Mouse (Mus musculus) lung, postnatal 0 days (tissue): Measurements from ENCODE around the gene Vezt. TPM values are rescaled to one million over a fixed set of nuclear protein-coding genes. Genes with fewer than 3 reads are reported as not detected.

Source experiments
- ATAC-seq: fragments of 200-750 bp; cut with Nextera tagmentation; 2 replicates; pipeline ENCODE4 v1.8.0; 2017; ENCODE audit warnings: moderate library complexity
- DNase-seq: peaks from one replicate; pipeline ENCODE4 v3.0.0-alpha.2; 2016; ENCODE audit warnings: low spot score
- H3K27ac ChIP-seq: fragments of 300-500 bp; sonication (generic); 2 replicates; pipeline ENCODE4 v1.5.1; 2014; ENCODE audit warnings: antibody characterized with exemption, mild to moderate bottlenecking, low read length, mixed read lengths
- H3K27me3 ChIP-seq: fragments of 300-500 bp; sonication (generic); replicated peaks from 2 replicates; pipeline ENCODE4 v1.6.1; 2014; ENCODE audit warnings: low read length, mixed read lengths; ENCODE audit not compliant: insufficient read depth
- H3K36me3 ChIP-seq: fragments of 300-500 bp; sonication (generic); 2 replicates; pipeline ENCODE4 v1.6.1; 2014; ENCODE audit warnings: low read length, mixed read lengths; ENCODE audit not compliant: insufficient read depth
- H3K4me1 ChIP-seq: fragments of 300-500 bp; sonication (generic); 2 replicates; pipeline ENCODE4 v1.6.1; 2014; ENCODE audit warnings: antibody characterized with exemption, low read depth, low read length, mixed read lengths; ENCODE audit not compliant: insufficient read depth
- H3K4me2 ChIP-seq: fragments of 300-500 bp; sonication (generic); replicated peaks from 2 replicates; pipeline ENCODE4 v1.6.1; 2014; ENCODE audit warnings: low read depth, mild to moderate bottlenecking, low read length, moderate library complexity, mixed read lengths
- H3K4me3 ChIP-seq: fragments of 300-500 bp; sonication (generic); 2 replicates; pipeline ENCODE4 v1.5.1; 2014; ENCODE audit warnings: low read depth, low read length
- H3K9ac ChIP-seq: fragments of 300-500 bp; sonication (generic); replicated peaks from 2 replicates; pipeline ENCODE4 v1.6.1; 2014; ENCODE audit warnings: low read depth, mild to moderate bottlenecking
- H3K9me3 ChIP-seq: fragments of 300-500 bp; sonication (generic); 2 replicates; pipeline ENCODE4 v1.6.1; 2016; ENCODE audit warnings: low read length, mixed read lengths
- CTCF ChIP-seq: IDR thresholded peaks from 2 replicates; pipeline ENCODE4 v1.5.1; 2016; ENCODE audit warnings: antibody characterized with exemption, mild to moderate bottlenecking
- EP300 ChIP-seq: IDR thresholded peaks from 2 replicates; pipeline ENCODE4 v1.6.1; 2016; ENCODE audit warnings: antibody characterized with exemption, mild to moderate bottlenecking, control low read depth
- WGBS: fragments of 180-500 bp; shearing (Covaris S2); extraction: QIAGEN DNeasy Blood & Tissue Kit; methylation state at CpG from one replicate; pipeline ENCODE4 v1.1.7; 2014; 5-methylcytosine and 5-hydroxymethylcytosine counted together
- polyA plus RNA-seq: library from polyadenylated mRNA; unstranded; fragments of >200 nt; fragmentation: Nextera tagmentation; extraction: Ambion mirVana; gene quantifications from 2 replicates; pipeline ENCODE4 v1.2.1, GENCODE M21; 2015

Gene Vezt
- polyA plus RNA-seq, 1 experiment from 2014 or later: 14.3 TPM

DNA sequence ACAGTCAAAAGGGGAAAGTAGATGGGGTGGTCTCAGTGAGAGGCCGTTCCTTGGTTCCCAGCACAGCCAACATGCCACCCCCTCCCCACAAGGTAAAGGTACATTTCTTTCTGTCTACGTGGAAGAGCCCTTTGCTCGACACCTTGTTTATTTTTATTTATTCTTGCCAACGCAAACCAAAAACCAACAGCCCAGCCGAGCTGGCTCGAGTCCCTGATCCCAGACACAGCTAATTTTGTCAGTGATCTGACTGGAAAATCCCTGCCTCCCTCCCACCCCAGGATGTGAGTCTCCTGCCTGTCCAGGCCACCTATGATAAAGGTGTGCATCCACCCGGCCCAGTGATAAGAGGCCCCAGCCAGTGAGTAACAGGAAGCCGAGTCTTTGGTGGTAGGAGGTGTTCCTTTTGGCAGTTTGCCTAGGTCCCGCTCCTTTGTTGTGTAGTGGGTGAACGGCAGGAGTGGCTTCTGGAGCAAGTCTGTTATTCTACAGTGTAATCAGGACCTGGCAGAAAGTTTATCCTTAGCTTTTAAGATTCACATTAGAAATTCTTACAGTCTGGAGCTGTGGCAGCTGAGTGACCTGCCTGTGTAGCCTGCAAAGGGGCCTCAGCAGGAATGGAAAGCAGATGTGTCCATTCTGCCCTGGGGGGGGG lies 36.8 kb upstream of the Vezt start:
- TF ChIP-seq EP300 (no peak), CTCF (no peak)
- Histone ChIP-seq H3K4me3 (no peak overlapping the region), H3K27me3 (no peaks in the 10 kb centered on the region), H3K4me1 (no peaks in the 10 kb centered on the region), H3K9me3 (no peaks in the 10 kb centered on the region), H3K9ac (no peak overlapping the region), H3K36me3 (0 out of 2 replicates have a peak, but pooled peaks cover 4% of the 10 kb centered on the region), H3K4me2 (no peak overlapping the region), H3K27ac (no peak overlapping the region)
- ATAC-seq (peak; percentile 76), DNase-seq (peak; percentile 75)
- 29% methylated on average over 10 of the region's 10 CpGs for WGBS

DNA sequence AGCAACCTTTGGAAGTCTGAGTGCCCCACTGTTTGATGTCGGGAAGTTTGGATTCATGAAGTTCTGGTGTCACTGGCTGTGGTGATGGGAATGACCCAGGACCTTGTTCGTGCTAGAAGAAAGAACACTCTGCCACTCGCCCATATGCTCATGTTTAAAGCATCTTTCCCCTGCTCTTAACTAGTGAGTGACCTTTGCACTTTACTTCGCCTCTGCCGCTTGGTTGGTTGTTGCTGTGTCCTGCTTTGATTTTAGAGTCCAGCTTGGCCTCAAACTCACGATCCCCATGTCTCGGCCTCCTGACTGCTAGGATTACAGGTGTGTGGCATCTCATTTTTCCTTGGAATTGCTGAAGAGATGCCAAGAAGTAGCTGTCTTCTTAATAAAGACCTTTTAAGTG lies 36.0 kb upstream of the Vezt start:
- ATAC-seq (no peak), DNase-seq (no peak)
- no peak for TF ChIP-seq CTCF
- TF ChIP-seq EP300: no peak
- no peaks in the 10 kb centered on the region for H3K4me1 ChIP-seq
- WGBS: 88% methylated on average over 7 of the region's 7 CpGs
- H3K9me3 ChIP-seq: no peaks in the 10 kb centered on the region
- no peak overlapping the region for H3K9ac ChIP-seq
- no peak overlapping the region for H3K27ac ChIP-seq
- H3K27me3 ChIP-seq: no peaks in the 10 kb centered on the region
- H3K36me3 ChIP-seq: 0 out of 2 replicates have a peak, but pooled peaks cover 4% of the 10 kb centered on the region
- H3K4me3 ChIP-seq: no peak overlapping the region
- no peak overlapping the region for H3K4me2 ChIP-seq

DNA sequence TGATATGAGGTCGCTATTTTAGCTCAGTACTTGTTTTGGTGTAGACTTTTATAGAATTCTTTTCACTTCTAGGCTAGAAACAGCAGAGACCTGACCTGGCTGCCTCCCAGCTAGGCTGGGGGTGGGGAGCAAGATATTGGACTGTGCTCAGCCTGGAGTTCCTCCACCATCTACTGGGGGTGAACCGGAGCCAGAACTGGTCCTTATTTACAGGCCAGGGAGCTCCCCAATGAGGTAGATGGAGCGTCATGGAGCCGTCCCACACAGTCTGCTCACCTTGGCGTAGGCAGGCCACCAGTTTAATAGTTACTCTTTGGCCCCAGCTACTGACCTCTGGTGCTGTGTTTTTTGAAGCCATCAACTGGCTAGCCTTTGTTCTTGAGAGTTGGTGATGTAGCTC lies 33.1 kb upstream of the Vezt start:
- no peak for DNase-seq
- Histone ChIP-seq H3K9me3 (no peaks in the 10 kb centered on the region), H3K9ac (no peak overlapping the region), H3K4me2 (no peak overlapping the region), H3K36me3 (no peaks in the 10 kb centered on the region), H3K4me1 (no peaks in the 10 kb centered on the region), H3K4me3 (no peak overlapping the region), H3K27me3 (no peaks in the 10 kb centered on the region), H3K27ac (no peak overlapping the region)
- 86% methylated on average over 5 of the region's 5 CpGs for WGBS
- no peak for TF ChIP-seq CTCF
- no peak for TF ChIP-seq EP300
- ATAC-seq: no peak

DNA sequence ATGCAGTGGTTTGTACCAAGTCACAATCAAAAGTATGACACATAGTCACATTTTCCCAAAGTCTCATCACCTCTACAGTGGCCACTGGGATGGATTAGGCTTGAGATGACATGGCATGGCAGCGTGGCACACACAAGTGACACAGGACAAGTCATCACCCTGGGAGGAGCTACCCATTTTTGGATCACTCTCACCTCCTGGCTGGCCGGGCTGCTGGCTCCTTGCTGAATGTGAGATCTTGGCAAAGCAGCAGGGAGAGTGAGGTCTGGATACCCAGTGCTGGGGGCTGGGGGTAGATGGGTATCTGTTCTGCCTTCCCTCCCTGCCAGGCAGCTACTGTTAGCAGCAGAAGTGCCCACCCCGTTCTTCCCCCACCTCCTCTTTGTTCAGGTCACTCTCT lies 31.3 kb upstream of the Vezt start:
- H3K4me1 ChIP-seq: no peaks in the 10 kb centered on the region
- no peak overlapping the region for H3K9ac ChIP-seq
- no peak overlapping the region for H3K27ac ChIP-seq
- no peaks in the 10 kb centered on the region for H3K9me3 ChIP-seq
- TF ChIP-seq CTCF (no peak), EP300 (no peak)
- DNase-seq (no peak), ATAC-seq (no peak)
- no peaks in the 10 kb centered on the region for H3K36me3 ChIP-seq
- H3K27me3 ChIP-seq: no peaks in the 10 kb centered on the region
- WGBS: 75% methylated on average over 3 of the region's 3 CpGs
- H3K4me2 ChIP-seq: no peak overlapping the region
- no peak overlapping the region for H3K4me3 ChIP-seq

DNA sequence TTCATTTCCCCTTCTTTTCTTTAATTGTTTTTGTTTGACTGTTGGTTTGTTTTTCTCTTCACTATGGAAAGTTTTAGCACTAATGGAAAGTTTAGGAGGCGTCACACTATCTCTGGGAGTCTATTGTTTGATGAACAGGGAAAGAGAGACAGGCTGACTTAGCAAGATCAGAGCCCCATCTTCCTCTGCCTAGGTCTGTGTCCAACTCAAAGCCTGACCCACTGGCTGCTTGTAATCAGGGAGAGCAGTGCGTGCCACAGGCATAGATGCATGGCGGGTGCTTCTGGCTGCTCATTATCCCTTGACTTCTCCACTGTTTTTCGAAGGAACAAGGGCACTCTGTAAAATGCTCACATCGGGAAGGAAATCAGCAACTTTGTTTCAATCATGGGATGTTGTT lies 26.7 kb upstream of the Vezt start:
- no peak overlapping the region for H3K4me2 ChIP-seq
- ATAC-seq (no peak), DNase-seq (no peak)
- WGBS: 88% methylated on average over 5 of the region's 5 CpGs
- no peaks in the 10 kb centered on the region for H3K36me3 ChIP-seq
- no peak overlapping the region for H3K27ac ChIP-seq
- H3K4me1 ChIP-seq: no peaks in the 10 kb centered on the region; the same call in 1 of the 2 replicates
- no peak for TF ChIP-seq CTCF
- TF ChIP-seq EP300: no peak
- H3K4me3 ChIP-seq: no peak overlapping the region
- H3K9me3 ChIP-seq: no peaks in the 10 kb centered on the region
- no peak overlapping the region for H3K9ac ChIP-seq
- H3K27me3 ChIP-seq: no peaks in the 10 kb centered on the region

DNA sequence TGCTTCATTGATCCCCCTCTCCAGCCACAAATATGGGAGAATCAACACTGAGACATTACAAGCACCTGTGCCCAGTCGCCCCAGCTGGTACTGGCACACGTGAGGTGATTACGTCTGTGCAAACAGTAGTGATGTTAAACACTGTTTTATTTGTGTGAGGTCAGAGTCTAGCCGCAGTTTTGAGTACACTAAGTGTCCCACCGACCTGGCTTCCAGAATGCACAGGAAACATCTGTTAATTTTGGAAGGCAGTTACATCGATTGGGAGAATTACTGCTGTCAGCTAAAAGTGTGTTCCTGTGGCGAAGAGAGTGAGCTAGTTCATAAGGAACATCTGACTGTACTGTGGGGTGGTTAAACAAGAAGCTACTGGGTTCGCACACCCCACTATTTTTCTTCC lies 24.6 kb upstream of the Vezt start:
- WGBS: 34% methylated on average over 8 of the region's 8 CpGs
- no peak for DNase-seq

More for the DNA sequence above, 24.6 kb upstream of the Vezt start:
- Histone ChIP-seq H3K27me3 (no peaks in the 10 kb centered on the region), H3K9ac (no peak overlapping the region), H3K4me3 (no peak overlapping the region), H3K4me2 (no peak overlapping the region), H3K9me3 (no peaks in the 10 kb centered on the region), H3K27ac (no peak overlapping the region), H3K36me3 (no peaks in the 10 kb centered on the region), H3K4me1 (no peaks in the 10 kb centered on the region; the same call in 1 of the 2 replicates)
- TF ChIP-seq EP300: no peak
- no peak for TF ChIP-seq CTCF
- peak; percentile 11; the same call in 1 of the 2 replicates for ATAC-seq
